Mouse (Mus musculus) kidney, embryonic 16.5 days (tissue): Measurements from ENCODE around the gene Cckbr. TPM values are rescaled to one million over a fixed set of nuclear protein-coding genes. Genes with fewer than 3 reads are reported as not detected.
A peak's percentile ranks its signal among the peaks of the same experiment; 100 is the strongest.

Experiments used
- ATAC-seq: fragments of 200-750 bp; cut with Nextera tagmentation; 2 replicates; pipeline ENCODE4 v1.8.0; 2017; ENCODE audit warnings: moderate TSS enrichment; ENCODE audit not compliant: low FRiP score, low TSS enrichment
- H3K27ac ChIP-seq: fragments of 300-500 bp; sonication (generic); 2 replicates; pipeline ENCODE4 v1.5.1; 2014; ENCODE audit warnings: low read length
- H3K27me3 ChIP-seq: fragments of 300-500 bp; sonication (generic); 2 replicates; pipeline ENCODE4 v1.6.1; 2014; ENCODE audit warnings: low read length, control low read depth, mixed read lengths; ENCODE audit not compliant: insufficient read depth
- H3K36me3 ChIP-seq: fragments of 300-500 bp; sonication (generic); 2 replicates; pipeline ENCODE4 v1.6.1; 2014; ENCODE audit warnings: low read length, control low read depth, mixed read lengths; ENCODE audit not compliant: insufficient read depth
- H3K4me1 ChIP-seq: fragments of 300-500 bp; sonication (generic); 2 replicates; pipeline ENCODE4 v1.6.1; 2014; ENCODE audit warnings: low read length, control low read depth, mixed read lengths; ENCODE audit not compliant: insufficient read depth
- H3K4me2 ChIP-seq: fragments of 300-500 bp; sonication (generic); replicated peaks from 2 replicates; pipeline ENCODE4 v1.6.1; 2014; ENCODE audit warnings: low read depth, low read length
- H3K4me3 ChIP-seq: fragments of 300-500 bp; sonication (generic); 2 replicates; pipeline ENCODE4 v1.5.1; 2014; ENCODE audit warnings: mild to moderate bottlenecking, low read length
- H3K9ac ChIP-seq: fragments of 300-500 bp; sonication (generic); replicated peaks from 2 replicates; pipeline ENCODE4 v1.6.1; 2014; ENCODE audit warnings: low read length
- H3K9me3 ChIP-seq: fragments of 300-500 bp; sonication (generic); 2 replicates; pipeline ENCODE4 v1.6.1; 2016; ENCODE audit warnings: low read length, control low read depth
- WGBS: fragments of 180-500 bp; shearing (Covaris S2); extraction: QIAGEN DNeasy Blood & Tissue Kit; methylation state at CpG from one replicate; pipeline ENCODE4 v1.1.7; 2014; 5-methylcytosine and 5-hydroxymethylcytosine counted together
- polyA plus RNA-seq: library from polyadenylated mRNA; unstranded; fragments of >200 nt; fragmentation: Nextera tagmentation; extraction: Ambion mirVana; gene quantifications from 2 replicates; pipeline ENCODE4 v1.2.1, GENCODE M21; 2015

Cckbr gene
- polyA plus RNA-seq: 0.67 and 0.85 TPM in 2 replicates

GRCm38 (mm10) chr7:105425424-105426043 lies at the start of gene Cckbr:
Gene Cckbr (plus strand): TSS chr7:105425731.
- no peaks in the 10 kb centered on the region for H3K9me3 ChIP-seq
- H3K4me1 ChIP-seq: 0 out of 2 replicates have a peak, but pooled peaks cover 4% of the 10 kb centered on the region
- H3K9ac ChIP-seq: peak within 1 kb of the TSS; percentile 36; the same call in 1 of the 2 replicates
- H3K27ac ChIP-seq: no peak within 1 kb of the TSS
- 2% methylated on average over 31 of the region's 31 CpGs for WGBS
- H3K4me2 ChIP-seq: peak within 1 kb of the TSS; percentile 65
- H3K4me3 ChIP-seq: peak within 1 kb of the TSS; percentile 42
- no peaks in the 10 kb centered on the region for H3K36me3 ChIP-seq
- peaks cover 31% of the 10 kb centered on the region for H3K27me3 ChIP-seq
- ATAC-seq: peak; percentile 93

GRCm38 (mm10) chr7:105380329-105380728 lies 45.2 kb upstream of the Cckbr start:
- Histone ChIP-seq H3K9ac (no peak overlapping the region), H3K4me1 (no peaks in the 10 kb centered on the region), H3K27me3 (no peaks in the 10 kb centered on the region), H3K27ac (no peak overlapping the region), H3K36me3 (peaks cover 67% of the 10 kb centered on the region), H3K4me2 (no peak overlapping the region), H3K4me3 (no peak overlapping the region), H3K9me3 (no peaks in the 10 kb centered on the region)
- 92% methylated on average over 3 of the region's 3 CpGs for WGBS
- no peak for ATAC-seq

- WGBS: 97% methylated on average over 2 of the region's 2 CpGs
- Histone ChIP-seq H3K9me3 (no peaks in the 10 kb centered on the region), H3K36me3 (peaks cover 64% of the 10 kb centered on the region), H3K4me1 (no peaks in the 10 kb centered on the region), H3K4me3 (no peak overlapping the region), H3K27me3 (no peaks in the 10 kb centered on the region), H3K27ac (no peak overlapping the region), H3K9ac (no peak overlapping the region), H3K4me2 (no peak overlapping the region)
- ATAC-seq: no peak
Measured at GRCm38 (mm10) chr7:105387696-105388095, 37.8 kb upstream of the Cckbr start.

- Histone ChIP-seq H3K27ac (no peak overlapping the region), H3K4me3 (no peak overlapping the region), H3K4me1 (no peaks in the 10 kb centered on the region), H3K9ac (no peak overlapping the region), H3K4me2 (no peak overlapping the region), H3K36me3 (peaks cover 39% of the 10 kb centered on the region), H3K27me3 (no peaks in the 10 kb centered on the region), H3K9me3 (no peaks in the 10 kb centered on the region)
- ATAC-seq: no peak
- 79% methylated on average over 2 of the region's 2 CpGs for WGBS
Measured at GRCm38 (mm10) chr7:105390236-105390635, 35.3 kb upstream of the Cckbr start.

DNA sequence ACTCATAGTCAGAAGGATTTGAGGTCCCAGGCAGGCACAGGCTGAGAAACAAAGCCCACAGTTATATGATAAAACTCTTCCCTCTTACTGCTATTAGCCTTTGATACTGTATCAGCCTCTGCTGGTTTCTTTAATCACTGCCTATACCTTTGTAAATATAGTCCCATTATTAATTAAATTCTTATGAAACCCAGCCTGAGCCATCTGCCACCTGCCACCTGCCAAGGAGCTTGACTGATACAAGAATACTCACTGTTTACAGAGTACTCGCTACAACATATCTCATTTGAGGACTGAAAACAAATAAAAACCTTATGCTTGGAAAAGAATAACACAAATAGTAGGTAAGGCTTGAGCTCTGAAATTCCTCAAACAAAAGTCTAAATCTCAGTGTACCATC lies 30.9 kb upstream of the Cckbr start:
- H3K9ac ChIP-seq: no peak overlapping the region
- no peak for ATAC-seq
- no peaks in the 10 kb centered on the region for H3K9me3 ChIP-seq
- H3K4me3 ChIP-seq: no peak overlapping the region
- WGBS: 92% methylated on average over 1 of the region's 1 CpGs
- no peaks in the 10 kb centered on the region for H3K27me3 ChIP-seq
- peaks cover 10% of the 10 kb centered on the region for H3K4me1 ChIP-seq
- no peak overlapping the region for H3K27ac ChIP-seq
- H3K4me2 ChIP-seq: no peak overlapping the region
- H3K36me3 ChIP-seq: peaks cover 6% of the 10 kb centered on the region

- no peaks in the 10 kb centered on the region for H3K9me3 ChIP-seq
- H3K4me3 ChIP-seq: no peak overlapping the region
- peaks cover 10% of the 10 kb centered on the region for H3K4me1 ChIP-seq
- no peaks in the 10 kb centered on the region for H3K36me3 ChIP-seq
- H3K27ac ChIP-seq: no peak overlapping the region
- no peak for ATAC-seq
- H3K9ac ChIP-seq: no peak overlapping the region
- H3K27me3 ChIP-seq: no peaks in the 10 kb centered on the region
- H3K4me2 ChIP-seq: no peak overlapping the region
Measured at GRCm38 (mm10) chr7:105395131-105395820, 30.3 kb upstream of the Cckbr start.

- no peaks in the 10 kb centered on the region for H3K27me3 ChIP-seq
- no peak for ATAC-seq
- no peak overlapping the region for H3K4me2 ChIP-seq
- H3K9ac ChIP-seq: no peak overlapping the region
- no peaks in the 10 kb centered on the region for H3K9me3 ChIP-seq
- H3K36me3 ChIP-seq: no peaks in the 10 kb centered on the region
- H3K27ac ChIP-seq: no peak overlapping the region
- peaks cover 14% of the 10 kb centered on the region for H3K4me1 ChIP-seq
- no peak overlapping the region for H3K4me3 ChIP-seq
Measured at GRCm38 (mm10) chr7:105396126-105396525, 29.4 kb upstream of the Cckbr start.

DNA sequence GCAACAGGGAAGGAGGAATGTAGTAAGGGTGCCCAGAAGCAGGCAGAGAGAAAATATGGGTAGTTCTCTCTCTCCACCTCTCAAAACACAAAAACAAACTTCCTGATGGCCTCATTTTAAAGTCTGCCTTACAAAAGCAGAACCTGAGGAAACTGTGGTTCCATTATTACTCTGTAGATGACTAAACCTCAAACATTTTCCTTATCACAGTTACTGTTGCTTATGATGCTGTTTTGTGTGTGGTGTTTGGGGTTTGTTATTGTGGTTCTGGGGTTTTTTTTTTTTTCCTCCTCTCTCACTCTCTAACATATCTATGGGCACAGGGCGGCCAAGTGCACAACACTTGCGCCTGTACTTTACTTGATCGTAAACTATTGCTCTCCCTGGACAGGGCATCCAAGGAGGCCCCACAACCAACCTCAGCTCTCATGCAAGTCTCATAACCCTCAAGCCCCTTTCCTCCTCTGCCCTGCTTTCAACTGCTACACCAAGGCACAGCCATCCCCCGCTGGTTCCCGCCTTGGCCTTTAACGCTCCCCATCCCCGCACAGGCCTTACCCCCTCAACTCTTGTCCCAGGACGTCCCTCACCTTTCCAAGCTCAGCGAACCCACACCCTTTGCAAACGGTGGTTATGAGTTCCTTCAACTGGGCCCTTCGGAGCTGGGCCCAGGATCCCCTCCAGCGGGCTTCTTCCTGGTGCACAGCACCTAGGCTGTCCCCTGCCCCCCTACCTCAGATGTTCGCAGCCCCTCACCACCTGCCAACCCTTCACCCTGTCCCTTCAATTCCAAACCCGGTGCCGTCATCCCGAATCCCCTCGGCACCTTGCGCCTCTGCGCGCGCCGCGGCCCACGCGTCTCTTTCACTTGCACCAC lies 26.2 kb upstream of the Cckbr start:
- under 1% methylated on average over 25 of the region's 25 CpGs for WGBS

GRCm38 (mm10) chr7:105399935-105400624 lies 25.5 kb upstream of the Cckbr start, which contains the start of gene Fam160a2:
Gene Fam160a2 (minus strand): TSS chr7:105400054.
- H3K27me3 ChIP-seq: no peaks in the 10 kb centered on the region
- H3K4me3 ChIP-seq: peak within 1 kb of the TSS; percentile 94
- H3K9me3 ChIP-seq: no peaks in the 10 kb centered on the region
- peak within 1 kb of the TSS; percentile 65 for H3K4me2 ChIP-seq
- under 1% methylated on average over 55 of the region's 55 CpGs for WGBS
- peaks cover 14% of the 10 kb centered on the region for H3K4me1 ChIP-seq
- H3K27ac ChIP-seq: peak within 1 kb of the TSS; percentile 87
- peak within 1 kb of the TSS; percentile 92 for H3K9ac ChIP-seq
- no peaks in the 10 kb centered on the region for H3K36me3 ChIP-seq
- ATAC-seq: peak; percentile 99

More for the DNA sequence above, 26.2 kb upstream of the Cckbr start:
- no peaks in the 10 kb centered on the region for H3K27me3 ChIP-seq
- H3K4me3 ChIP-seq: peak overlapping the region; percentile 94
- no peak; the same call in 1 of the 2 replicates for ATAC-seq
- H3K4me2 ChIP-seq: peak overlapping the region; percentile 65
- peak overlapping the region; percentile 63; the same call in 1 of the 2 replicates for H3K27ac ChIP-seq
- H3K9me3 ChIP-seq: no peaks in the 10 kb centered on the region
- H3K9ac ChIP-seq: peak overlapping the region; percentile 92
- no peaks in the 10 kb centered on the region for H3K36me3 ChIP-seq
- peaks cover 14% of the 10 kb centered on the region for H3K4me1 ChIP-seq
